Mouse (Mus musculus) kidney, embryonic 16.5 days (tissue): ENCODE measurements around the gene Keap1. TPM values are rescaled to one million over a fixed set of nuclear protein-coding genes. Genes with fewer than 3 reads are reported as not detected.
A peak's percentile ranks its signal among the peaks of the same experiment; 100 is the strongest.
"Not testable (repeated sequence)": the region's sequence is repeated elsewhere in the genome, so short reads cannot be mapped to it uniquely, and the experiment has no call there.

Source experiments
- ATAC-seq: fragments of 200-750 bp; cut with Nextera tagmentation; 2 replicates; pipeline ENCODE4 v1.8.0; 2017; ENCODE audit warnings: moderate TSS enrichment; ENCODE audit not compliant: low FRiP score, low TSS enrichment
- H3K27ac ChIP-seq: fragments of 300-500 bp; sonication (generic); 2 replicates; pipeline ENCODE4 v1.5.1; 2014; ENCODE audit warnings: low read length
- H3K27me3 ChIP-seq: fragments of 300-500 bp; sonication (generic); 2 replicates; pipeline ENCODE4 v1.6.1; 2014; ENCODE audit warnings: low read length, control low read depth, mixed read lengths; ENCODE audit not compliant: insufficient read depth
- H3K36me3 ChIP-seq: fragments of 300-500 bp; sonication (generic); 2 replicates; pipeline ENCODE4 v1.6.1; 2014; ENCODE audit warnings: low read length, control low read depth, mixed read lengths; ENCODE audit not compliant: insufficient read depth
- H3K4me1 ChIP-seq: fragments of 300-500 bp; sonication (generic); 2 replicates; pipeline ENCODE4 v1.6.1; 2014; ENCODE audit warnings: low read length, control low read depth, mixed read lengths; ENCODE audit not compliant: insufficient read depth
- H3K4me2 ChIP-seq: fragments of 300-500 bp; sonication (generic); replicated peaks from 2 replicates; pipeline ENCODE4 v1.6.1; 2014; ENCODE audit warnings: low read depth, low read length
- H3K4me3 ChIP-seq: fragments of 300-500 bp; sonication (generic); 2 replicates; pipeline ENCODE4 v1.5.1; 2014; ENCODE audit warnings: mild to moderate bottlenecking, low read length
- H3K9ac ChIP-seq: fragments of 300-500 bp; sonication (generic); replicated peaks from 2 replicates; pipeline ENCODE4 v1.6.1; 2014; ENCODE audit warnings: low read length
- H3K9me3 ChIP-seq: fragments of 300-500 bp; sonication (generic); 2 replicates; pipeline ENCODE4 v1.6.1; 2016; ENCODE audit warnings: low read length, control low read depth
- WGBS: fragments of 180-500 bp; shearing (Covaris S2); extraction: QIAGEN DNeasy Blood & Tissue Kit; methylation state at CpG from one replicate; pipeline ENCODE4 v1.1.7; 2014; 5-methylcytosine and 5-hydroxymethylcytosine counted together
- polyA plus RNA-seq: library from polyadenylated mRNA; unstranded; fragments of >200 nt; fragmentation: Nextera tagmentation; extraction: Ambion mirVana; gene quantifications from 2 replicates; pipeline ENCODE4 v1.2.1, GENCODE M21; 2015

Keap1 gene
- polyA plus RNA-seq, 1 experiment from 2014 or later: 68.1 TPM

GRCm38 (mm10) chr9:21206848-21207247 is 32.3 kb downstream of the Keap1 start:
- H3K4me2 ChIP-seq: no peak overlapping the region
- no peak overlapping the region for H3K4me3 ChIP-seq
- 0 out of 2 replicates have a peak, but pooled peaks cover 10% of the 10 kb centered on the region for H3K36me3 ChIP-seq
- 79% methylated on average over 6 of the region's 6 CpGs for WGBS
- no peaks in the 10 kb centered on the region for H3K9me3 ChIP-seq
- peaks cover 21% of the 10 kb centered on the region for H3K4me1 ChIP-seq
- H3K27ac ChIP-seq: no peak overlapping the region
- no peak for ATAC-seq
- H3K9ac ChIP-seq: no peak overlapping the region
- no peaks in the 10 kb centered on the region for H3K27me3 ChIP-seq

GRCm38 (mm10) chr9:21204528-21205272 is 34.5 kb downstream of the Keap1 start:
- WGBS: 6% methylated on average over 23 of the region's 23 CpGs
- Histone ChIP-seq H3K36me3 (peaks cover 7% of the 10 kb centered on the region; the same call in 1 of the 2 replicates), H3K4me2 (peak overlapping the region; percentile 72), H3K4me3 (peak overlapping the region; percentile 52), H3K4me1 (peaks cover 21% of the 10 kb centered on the region), H3K9ac (peak overlapping the region; percentile 56), H3K27ac (peak overlapping the region; percentile 90), H3K9me3 (no peaks in the 10 kb centered on the region), H3K27me3 (no peaks in the 10 kb centered on the region)
- ATAC-seq: peak; percentile 93

GRCm38 (mm10) chr9:21204156-21204527 is 35.0 kb downstream of the Keap1 start:
- ATAC-seq: peak; percentile 74; the same call in 1 of the 2 replicates
- Histone ChIP-seq H3K4me2 (peak overlapping the region; percentile 72), H3K4me3 (peak overlapping the region; percentile 52), H3K9me3 (no peaks in the 10 kb centered on the region), H3K27me3 (no peaks in the 10 kb centered on the region), H3K4me1 (peaks cover 21% of the 10 kb centered on the region), H3K27ac (peak overlapping the region; percentile 90), H3K36me3 (peaks cover 7% of the 10 kb centered on the region; the same call in 1 of the 2 replicates), H3K9ac (no peak overlapping the region)
- 16% methylated on average over 8 of the region's 8 CpGs for WGBS

- WGBS: 89% methylated on average over 3 of the region's 3 CpGs
These were observed 40.2 kb downstream of the Keap1 start for GRCm38 (mm10) chr9:21198960-21199359.

GRCm38 (mm10) chr9:21197981-21198380 is 41.2 kb downstream of the Keap1 start:
- no peaks in the 10 kb centered on the region for H3K27me3 ChIP-seq
- ATAC-seq: no peak
- H3K4me2 ChIP-seq: peak overlapping the region; percentile 54; the same call in 1 of the 2 replicates
- H3K4me3 ChIP-seq: no peak overlapping the region
- H3K27ac ChIP-seq: no peak overlapping the region
- H3K9me3 ChIP-seq: no peaks in the 10 kb centered on the region
- peaks cover 18% of the 10 kb centered on the region for H3K4me1 ChIP-seq
- peaks cover 5% of the 10 kb centered on the region for H3K36me3 ChIP-seq
- WGBS: 26% methylated on average over 4 of the region's 4 CpGs
- no peak overlapping the region for H3K9ac ChIP-seq

More at GRCm38 (mm10) chr9:21198960-21199359, 40.2 kb downstream of the Keap1 start:
- Histone ChIP-seq H3K27ac (no peak overlapping the region), H3K4me3 (no peak overlapping the region), H3K9ac (no peak overlapping the region), H3K27me3 (no peaks in the 10 kb centered on the region), H3K36me3 (peaks cover 7% of the 10 kb centered on the region; the same call in 1 of the 2 replicates), H3K9me3 (no peaks in the 10 kb centered on the region), H3K4me2 (no peak overlapping the region), H3K4me1 (peaks cover 25% of the 10 kb centered on the region)
- ATAC-seq: no peak

- Histone ChIP-seq H3K4me1 (peaks cover 16% of the 10 kb centered on the region), H3K4me3 (peak overlapping the region; percentile 40), H3K27me3 (no peaks in the 10 kb centered on the region), H3K36me3 (peaks cover 8% of the 10 kb centered on the region), H3K4me2 (peak overlapping the region; percentile 54), H3K27ac (0 out of 2 replicates have a peak overlapping the region, but pooled peaks have one; percentile 29), H3K9ac (peak overlapping the region; percentile 59), H3K9me3 (no peaks in the 10 kb centered on the region)
- ATAC-seq: peak; percentile 68
- WGBS: 27% methylated on average over 18 of the region's 19 CpGs
These were observed 42.4 kb downstream of the Keap1 start for GRCm38 (mm10) chr9:21196521-21197433.

GRCm38 (mm10) chr9:21195736-21196505 is 43.2 kb downstream of the Keap1 start:
- H3K9me3 ChIP-seq, H3K4me2 ChIP-seq, H3K27ac ChIP-seq, H3K36me3 ChIP-seq, H3K27me3 ChIP-seq, H3K9ac ChIP-seq, H3K4me3 ChIP-seq: not testable (repeated sequence)
- 56% methylated on average over 7 of the region's 7 CpGs for WGBS
- ATAC-seq: peak; percentile 49; the same call in 1 of the 2 replicates
- H3K4me1 ChIP-seq: peaks cover 16% of the 10 kb centered on the region

GRCm38 (mm10) chr9:21194787-21195493 is 44.2 kb downstream of the Keap1 start:
- peaks cover 8% of the 10 kb centered on the region for H3K36me3 ChIP-seq
- no peak overlapping the region for H3K4me3 ChIP-seq
- H3K9ac ChIP-seq: no peak overlapping the region
- no peaks in the 10 kb centered on the region for H3K27me3 ChIP-seq
- no peak overlapping the region for H3K4me2 ChIP-seq
- 84% methylated on average over 4 of the region's 4 CpGs for WGBS
- no peaks in the 10 kb centered on the region for H3K9me3 ChIP-seq
- ATAC-seq: no peak
- no peak overlapping the region for H3K27ac ChIP-seq
- H3K4me1 ChIP-seq: peaks cover 16% of the 10 kb centered on the region

GRCm38 (mm10) chr9:21193786-21194185 is 45.4 kb downstream of the Keap1 start:
- ATAC-seq: no peak
- Histone ChIP-seq H3K9me3 (no peaks in the 10 kb centered on the region), H3K4me1 (peaks cover 16% of the 10 kb centered on the region), H3K27me3 (no peaks in the 10 kb centered on the region), H3K36me3 (peaks cover 6% of the 10 kb centered on the region; the same call in 1 of the 2 replicates), H3K4me2 (no peak overlapping the region), H3K9ac (no peak overlapping the region), H3K27ac (no peak overlapping the region), H3K4me3 (no peak overlapping the region)
- WGBS: 75% methylated on average over 3 of the region's 3 CpGs
